Mouse (Mus musculus) midbrain, embryonic 16.5 days (tissue): ENCODE measurements around the gene Ckap2l. TPM values are rescaled to one million over a fixed set of nuclear protein-coding genes. Genes with fewer than 3 reads are reported as not detected.
A peak's percentile ranks its signal among the peaks of the same experiment; 100 is the strongest.

Source experiments
- ATAC-seq: fragments of 200-750 bp; cut with Nextera tagmentation; 2 replicates; pipeline ENCODE4 v1.8.0; 2017; ENCODE audit warnings: moderate TSS enrichment
- H3K27ac ChIP-seq: fragments of 300-500 bp; sonication (generic); 2 replicates; pipeline ENCODE4 v1.5.1; 2014; ENCODE audit warnings: mild to moderate bottlenecking, low read length, mixed read lengths
- H3K27me3 ChIP-seq: fragments of 300-500 bp; sonication (generic); 2 replicates; pipeline ENCODE4 v1.6.1; 2014; ENCODE audit warnings: low read depth, low read length, mixed read lengths; ENCODE audit not compliant: control insufficient read depth, insufficient read depth
- H3K36me3 ChIP-seq: fragments of 300-500 bp; sonication (generic); 2 replicates; pipeline ENCODE4 v1.6.1; 2014; ENCODE audit warnings: mild to moderate bottlenecking, low read length, moderate library complexity, mixed read lengths; ENCODE audit not compliant: control insufficient read depth, insufficient read depth
- H3K4me1 ChIP-seq: fragments of 300-500 bp; sonication (generic); 2 replicates; pipeline ENCODE4 v1.6.1; 2014; ENCODE audit warnings: mild to moderate bottlenecking, low read length, mixed read lengths; ENCODE audit not compliant: control insufficient read depth, insufficient read depth
- H3K4me2 ChIP-seq: fragments of 300-500 bp; sonication (generic); 2 replicates; pipeline ENCODE4 v1.6.1; 2014; ENCODE audit warnings: mild to moderate bottlenecking, low read length, mixed read lengths
- H3K4me3 ChIP-seq: fragments of 300-500 bp; sonication (generic); 2 replicates; pipeline ENCODE4 v1.5.1; 2014; ENCODE audit warnings: low read depth, mild to moderate bottlenecking, low read length, moderate library complexity, mixed read lengths
- H3K9ac ChIP-seq: fragments of 300-500 bp; sonication (generic); 2 replicates; pipeline ENCODE4 v1.6.1; 2014; ENCODE audit warnings: low read depth, low read length, mixed read lengths
- H3K9me3 ChIP-seq: fragments of 300-500 bp; sonication (generic); replicated peaks from 2 replicates; pipeline ENCODE4 v1.6.1; 2014; ENCODE audit warnings: mild to moderate bottlenecking, low read length, mixed read lengths; ENCODE audit not compliant: control insufficient read depth, poor library complexity, severe bottlenecking
- WGBS: fragments of 180-500 bp; shearing (Covaris S2); extraction: QIAGEN DNeasy Blood & Tissue Kit; methylation state at CpG from one replicate; pipeline ENCODE4 v1.1.7; 2014; 5-methylcytosine and 5-hydroxymethylcytosine counted together
- polyA plus RNA-seq: library from polyadenylated mRNA; unstranded; fragments of >200 nt; fragmentation: Nextera tagmentation; extraction: Ambion mirVana; gene quantifications from 2 replicates; pipeline ENCODE4 v1.2.1, GENCODE M21; 2015

The Ckap2l gene
- polyA plus RNA-seq, 1 experiment from 2014 or later, result 6.5 TPM

DNA sequence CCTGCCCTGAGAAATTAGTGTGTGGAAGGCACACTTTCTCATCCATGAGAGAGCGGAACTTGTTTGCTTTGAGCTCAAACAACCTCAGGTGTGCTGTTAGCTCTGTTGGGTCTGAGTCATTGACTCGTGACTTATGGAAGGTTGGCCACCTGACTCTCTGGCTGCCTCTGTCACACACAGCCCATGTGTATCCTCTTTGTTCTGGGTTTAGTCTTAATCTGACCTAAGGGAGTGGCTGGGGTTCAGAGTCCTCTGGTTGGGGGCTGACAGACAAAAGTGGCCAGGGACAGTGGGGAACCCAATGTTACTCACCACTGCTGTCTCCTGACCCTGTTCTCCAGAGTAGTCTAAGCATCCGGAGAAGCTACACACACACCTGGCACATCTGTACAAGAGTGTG lies 39.0 kb downstream of the Ckap2l start:
- H3K4me2 ChIP-seq, result no peak overlapping the region
- peak; percentile 43; the same call in 1 of the 2 replicates for ATAC-seq
- H3K4me1 ChIP-seq, result no peaks in the 10 kb centered on the region
- no peaks in the 10 kb centered on the region for H3K27me3 ChIP-seq
- H3K27ac ChIP-seq, result no peak overlapping the region
- H3K9me3 ChIP-seq, result no peaks in the 10 kb centered on the region
- 87% methylated on average over 3 of the region's 3 CpGs for WGBS
- H3K4me3 ChIP-seq, result no peak overlapping the region
- no peaks in the 10 kb centered on the region for H3K36me3 ChIP-seq
- no peak overlapping the region for H3K9ac ChIP-seq

DNA sequence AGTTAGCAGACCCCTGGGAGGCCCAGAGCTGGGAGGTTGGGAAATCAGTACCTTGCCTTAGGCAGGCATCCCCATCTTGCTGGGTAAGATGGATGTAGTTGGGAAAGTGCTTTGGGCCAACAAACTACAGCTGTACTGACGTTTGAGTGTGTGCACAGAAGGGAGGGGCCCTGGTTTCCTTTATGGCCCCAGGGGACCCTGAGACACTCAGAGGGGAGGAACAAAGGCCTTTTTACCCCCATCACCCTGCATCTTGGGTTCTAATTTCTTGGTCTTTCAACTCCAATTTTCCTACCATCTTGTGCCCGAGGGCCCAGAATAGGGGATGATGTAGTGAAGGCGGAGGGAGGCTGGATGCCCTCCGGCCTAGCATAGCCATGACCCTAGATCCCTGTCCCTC lies 41.0 kb downstream of the Ckap2l start:
- Histone ChIP-seq H3K36me3 (no peaks in the 10 kb centered on the region), H3K4me1 (no peaks in the 10 kb centered on the region), H3K9ac (no peak overlapping the region), H3K9me3 (no peaks in the 10 kb centered on the region), H3K27ac (no peak overlapping the region), H3K4me2 (no peak overlapping the region), H3K27me3 (no peaks in the 10 kb centered on the region), H3K4me3 (no peak overlapping the region)
- no peak for ATAC-seq
- WGBS, result 84% methylated on average over 4 of the region's 4 CpGs

GRCm38 (mm10) chr2:129254076-129254475 lies 42.9 kb downstream of the Ckap2l start:
- Histone ChIP-seq H3K36me3 (no peaks in the 10 kb centered on the region), H3K27me3 (no peaks in the 10 kb centered on the region), H3K4me2 (no peak overlapping the region), H3K9ac (no peak overlapping the region), H3K9me3 (no peaks in the 10 kb centered on the region), H3K27ac (no peak overlapping the region), H3K4me1 (no peaks in the 10 kb centered on the region), H3K4me3 (no peak overlapping the region)
- WGBS, result 88% methylated on average over 2 of the region's 2 CpGs
- no peak for ATAC-seq

- no peaks in the 10 kb centered on the region for H3K27me3 ChIP-seq
- no peak overlapping the region for H3K4me3 ChIP-seq
- 83% methylated on average over 2 of the region's 2 CpGs for WGBS
- H3K36me3 ChIP-seq, result no peaks in the 10 kb centered on the region
- ATAC-seq, result no peak
- H3K9me3 ChIP-seq, result no peaks in the 10 kb centered on the region
- no peak overlapping the region for H3K27ac ChIP-seq
- H3K9ac ChIP-seq, result no peak overlapping the region
- no peaks in the 10 kb centered on the region for H3K4me1 ChIP-seq
- no peak overlapping the region for H3K4me2 ChIP-seq
Observed at GRCm38 (mm10) chr2:129253631-129253970, 43.4 kb downstream of the Ckap2l start.

DNA sequence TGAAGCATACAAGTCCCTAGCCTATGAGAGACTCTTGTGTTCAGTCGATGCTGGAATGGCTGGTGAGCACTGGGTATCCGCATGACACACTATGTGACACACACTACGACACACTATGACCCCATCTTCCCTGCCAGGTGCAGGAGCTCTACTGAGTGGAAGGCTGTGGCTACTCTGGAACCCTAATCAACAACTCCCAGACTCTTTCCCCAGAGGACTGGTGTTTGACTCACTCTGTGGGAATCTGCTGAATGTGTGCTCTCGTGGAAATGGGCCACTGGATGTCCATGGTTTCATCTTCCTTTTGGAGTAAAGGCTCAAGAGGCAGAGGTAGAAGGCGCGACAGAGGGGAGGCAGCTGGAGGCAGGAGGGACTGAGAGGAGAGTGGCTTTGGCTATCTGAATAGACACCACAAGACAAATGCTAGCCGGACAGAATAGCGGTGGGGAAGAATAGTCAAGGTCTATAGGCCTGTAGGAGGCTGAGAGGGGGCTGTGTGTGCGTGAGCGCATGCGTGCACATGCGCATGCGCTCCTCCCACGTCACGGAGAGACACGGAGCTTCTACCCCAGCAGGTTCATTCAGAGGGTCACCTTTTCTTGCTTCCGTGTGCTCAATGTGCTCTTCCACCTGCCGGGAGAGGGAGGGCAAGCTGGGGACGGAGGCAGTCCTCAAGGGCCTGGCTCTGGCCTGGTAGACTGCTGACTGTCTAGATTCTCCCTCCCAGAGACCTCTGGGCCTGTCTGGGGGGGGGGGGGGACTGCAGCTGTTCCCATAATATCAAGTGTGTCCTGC lies 44.0 kb downstream of the Ckap2l start:
- 89% methylated on average over 19 of the region's 19 CpGs for WGBS
- Histone ChIP-seq H3K4me2 (no peak overlapping the region), H3K27me3 (no peaks in the 10 kb centered on the region), H3K27ac (no peak overlapping the region), H3K4me3 (no peak overlapping the region), H3K4me1 (no peaks in the 10 kb centered on the region), H3K9me3 (no peaks in the 10 kb centered on the region), H3K9ac (no peak overlapping the region), H3K36me3 (no peaks in the 10 kb centered on the region)
- no peak for ATAC-seq

- Histone ChIP-seq H3K27me3 (no peaks in the 10 kb centered on the region), H3K9me3 (no peaks in the 10 kb centered on the region), H3K27ac (no peak overlapping the region), H3K4me1 (no peaks in the 10 kb centered on the region), H3K9ac (no peak overlapping the region), H3K4me3 (no peak overlapping the region), H3K36me3 (no peaks in the 10 kb centered on the region), H3K4me2 (no peak overlapping the region)
- 65% methylated on average over 1 of the region's 1 CpGs for WGBS
- no peak for ATAC-seq
Observed at GRCm38 (mm10) chr2:129249321-129249720, 47.7 kb downstream of the Ckap2l start.

- Histone ChIP-seq H3K27ac (no peak overlapping the region), H3K27me3 (no peaks in the 10 kb centered on the region), H3K36me3 (no peaks in the 10 kb centered on the region), H3K4me2 (no peak overlapping the region), H3K9ac (no peak overlapping the region), H3K9me3 (no peaks in the 10 kb centered on the region), H3K4me1 (no peaks in the 10 kb centered on the region), H3K4me3 (no peak overlapping the region)
- ATAC-seq, result no peak
- 91% methylated on average over 7 of the region's 7 CpGs for WGBS
Observed at GRCm38 (mm10) chr2:129247707-129248121, 49.3 kb downstream of the Ckap2l start.

DNA sequence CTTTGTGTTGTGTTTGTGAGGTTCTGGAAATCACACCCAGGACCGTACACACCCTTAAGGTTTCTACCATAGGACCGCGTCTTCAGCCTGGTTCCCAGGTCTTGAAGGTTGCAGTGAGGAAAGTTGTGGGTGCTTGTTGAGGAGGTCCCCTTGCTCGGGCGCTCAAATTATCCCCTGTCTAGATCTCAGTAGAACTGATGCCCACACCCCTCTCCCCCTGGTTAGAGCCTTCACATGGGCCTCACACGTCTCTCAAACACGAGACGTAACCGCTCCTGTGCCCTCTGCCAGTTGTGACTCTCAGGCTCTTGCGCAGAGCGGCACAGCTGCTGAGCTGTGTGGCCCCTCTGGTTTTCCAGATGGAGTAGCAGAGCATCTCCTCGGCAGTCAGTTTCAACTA lies 50.1 kb downstream of the Ckap2l start:
- Histone ChIP-seq H3K27ac (no peak overlapping the region), H3K27me3 (no peaks in the 10 kb centered on the region), H3K9me3 (no peaks in the 10 kb centered on the region), H3K9ac (no peak overlapping the region), H3K4me3 (no peak overlapping the region), H3K4me1 (no peaks in the 10 kb centered on the region), H3K36me3 (no peaks in the 10 kb centered on the region), H3K4me2 (no peak overlapping the region)
- WGBS, result 96% methylated on average over 12 of the region's 12 CpGs
- no peak for ATAC-seq

- peaks cover under 1% of the 10 kb centered on the region; the same call in 1 of the 2 replicates for H3K4me1 ChIP-seq
- ATAC-seq, result no peak
- H3K9ac ChIP-seq, result no peak overlapping the region
- H3K9me3 ChIP-seq, result no peaks in the 10 kb centered on the region
- no peak overlapping the region for H3K27ac ChIP-seq
- no peak overlapping the region for H3K4me2 ChIP-seq
- no peaks in the 10 kb centered on the region for H3K36me3 ChIP-seq
- H3K27me3 ChIP-seq, result no peaks in the 10 kb centered on the region
- WGBS, result 87% methylated on average over 7 of the region's 7 CpGs
- no peak overlapping the region for H3K4me3 ChIP-seq
Observed at GRCm38 (mm10) chr2:129246436-129246835, 50.6 kb downstream of the Ckap2l start.
